Mouse (Mus musculus): ENCODE results near the gene Ebf4.
"Not testable (repeated sequence)": the region's sequence is repeated elsewhere in the genome, so short reads cannot be mapped to it uniquely, and the experiment has no call there.

The Ebf4 gene

GRCm38 (mm10) chr2:130295331-130296133 lies 563 bp downstream of the Ebf4 start:
- DNase-seq: peak; percentile 51

DNA sequence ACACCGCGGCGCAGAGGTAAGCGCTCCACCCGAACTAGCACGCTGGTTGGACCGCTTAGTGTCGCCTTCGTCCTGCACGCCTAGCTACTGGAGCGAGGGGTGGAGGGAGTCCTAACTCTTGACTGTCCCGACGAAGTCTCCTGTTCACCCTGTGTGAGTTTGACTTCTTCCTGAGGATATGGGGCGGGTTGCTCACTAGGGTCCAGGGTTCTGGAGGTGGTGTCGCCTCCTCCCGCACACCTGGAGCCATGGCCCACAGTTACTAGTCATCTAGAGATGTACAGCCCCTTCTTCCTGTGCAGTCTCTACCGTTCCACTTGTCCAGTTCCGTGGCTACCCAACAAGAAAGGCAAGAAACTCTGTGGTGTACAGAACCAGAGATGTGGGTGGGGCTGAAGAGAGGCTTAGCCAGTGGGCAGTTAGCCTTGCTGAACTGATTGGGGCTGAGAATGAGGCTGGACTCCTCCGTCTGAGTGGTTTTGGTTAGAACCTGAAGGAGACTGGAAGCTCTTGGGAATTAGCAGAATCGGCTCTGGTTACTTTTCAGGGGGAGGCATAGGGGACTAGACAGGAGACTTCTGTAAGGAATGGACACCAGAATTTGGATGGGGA lies 1.3 kb downstream of the Ebf4 start:
- DNase-seq: no peak

GRCm38 (mm10) chr2:130297580-130297979 lies 2.6 kb downstream of the Ebf4 start:
- DNase-seq: no peak

GRCm38 (mm10) chr2:130303014-130303413 lies 8.0 kb downstream of the Ebf4 start:
- no peak for DNase-seq

GRCm38 (mm10) chr2:130327057-130327456 lies 32.1 kb downstream of the Ebf4 start:
- no peak for DNase-seq

DNA sequence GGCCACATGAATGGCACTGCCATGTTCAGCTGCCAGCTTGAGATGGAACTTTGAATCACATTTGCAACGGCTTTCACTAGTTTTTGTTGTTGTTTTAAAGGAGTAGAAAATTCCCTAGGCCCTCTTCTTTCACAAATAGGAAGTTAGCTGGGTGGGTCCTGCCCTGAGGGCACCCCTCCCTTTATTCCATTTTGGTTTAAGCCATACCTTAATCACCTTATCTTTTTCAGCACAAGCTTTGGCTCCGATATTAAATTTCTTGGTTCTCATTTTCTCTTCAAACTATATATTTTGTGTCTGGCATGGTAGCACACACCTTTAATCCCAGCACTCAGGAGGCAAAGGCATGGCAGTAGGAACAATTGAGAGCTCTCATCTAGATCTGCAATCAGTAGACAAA lies 34.5 kb downstream of the Ebf4 start:
- no peak for DNase-seq

DNA sequence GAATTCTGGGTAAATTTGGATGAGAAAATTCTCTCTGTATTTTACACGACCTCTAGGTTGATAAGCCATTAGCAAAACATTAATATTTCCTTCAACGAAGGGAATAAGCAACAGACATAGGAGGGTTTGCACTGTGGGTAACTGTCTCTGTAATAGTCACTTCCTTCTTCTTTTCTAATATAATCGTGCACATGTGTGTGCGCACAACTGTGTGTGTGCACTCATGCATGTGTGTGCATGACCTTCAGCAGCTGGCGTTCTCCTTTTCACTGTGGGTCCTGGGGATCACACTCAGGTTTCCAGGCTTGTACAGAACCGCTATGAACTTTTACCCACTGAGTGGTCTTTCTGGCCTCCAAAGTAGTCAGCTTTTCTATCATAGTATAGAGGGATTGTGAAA lies 40.1 kb downstream of the Ebf4 start:
- DNase-seq: no peak

DNA sequence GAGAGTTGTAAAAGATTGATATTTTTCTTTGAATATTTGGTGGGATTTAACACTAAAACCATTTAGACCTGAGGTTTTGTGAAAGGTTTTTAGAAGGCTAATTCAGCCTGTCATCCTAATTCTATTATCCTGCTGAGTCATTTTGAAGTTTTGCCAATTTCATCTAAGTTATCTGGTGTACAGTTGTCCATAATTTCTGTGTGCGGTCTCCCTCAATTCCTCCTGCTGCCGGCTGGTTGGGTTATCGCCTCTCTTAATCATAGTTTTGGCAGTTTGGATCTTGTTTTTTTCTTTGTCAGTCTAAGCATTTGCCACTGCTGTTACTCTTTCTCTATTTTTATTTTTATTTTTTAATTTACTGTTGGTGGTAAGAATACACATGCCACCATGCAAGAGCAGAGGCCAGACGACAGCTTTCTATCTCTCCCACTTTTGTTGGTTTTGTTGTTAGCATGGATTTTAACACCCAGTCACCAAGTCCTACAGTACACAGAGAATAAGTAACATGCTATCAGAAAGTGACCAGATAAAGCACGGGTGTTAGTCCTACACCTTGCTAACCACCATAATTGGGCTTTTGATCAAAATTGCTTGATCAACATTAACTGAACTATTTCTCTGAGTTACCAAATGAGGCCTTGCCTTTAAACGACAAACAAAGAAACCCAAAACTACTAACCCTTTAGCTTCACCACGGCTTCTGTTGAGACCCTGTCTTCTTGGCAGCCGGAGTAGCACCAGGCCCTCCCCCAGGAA lies 45.7 kb downstream of the Ebf4 start:
- no peak for DNase-seq

DNA sequence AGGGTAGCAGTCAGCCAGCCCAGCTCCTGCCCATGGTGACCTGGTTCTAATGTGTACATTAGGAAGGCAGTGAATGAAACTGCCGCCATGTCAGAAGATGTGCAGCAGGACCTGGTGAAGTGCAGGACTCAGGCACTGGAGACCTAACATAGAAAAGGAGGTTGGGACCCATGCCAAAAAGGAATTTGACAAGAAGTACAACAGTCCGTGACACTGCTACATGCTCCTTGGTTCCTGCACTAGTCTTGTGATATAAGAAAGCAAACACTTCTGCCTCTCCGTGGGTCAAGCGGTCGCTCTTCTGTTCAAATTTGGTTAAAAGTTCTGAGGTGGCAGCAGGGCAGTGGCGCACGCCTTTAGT lies 46.2 kb downstream of the Ebf4 start:
- no peak for DNase-seq

DNA sequence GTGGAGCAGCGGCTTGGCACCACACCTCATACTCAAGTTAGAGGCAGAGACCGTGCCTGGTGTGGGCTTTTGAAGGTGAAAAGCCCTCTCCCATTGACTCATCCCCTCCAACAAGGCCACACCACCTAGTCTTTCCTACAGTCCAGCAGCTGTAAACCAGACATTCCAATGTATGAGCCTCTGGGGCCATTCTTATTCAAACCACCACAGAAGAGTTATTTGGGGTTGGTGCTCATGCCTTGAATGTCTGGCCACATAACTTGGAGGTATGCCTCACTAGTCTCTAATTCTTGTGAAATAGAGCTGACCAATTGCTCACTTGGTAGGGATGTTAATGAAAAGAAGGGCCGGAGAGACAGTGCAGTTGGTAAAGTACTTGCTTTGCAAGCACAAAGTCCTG lies 55.4 kb downstream of the Ebf4 start:
- no peak for DNase-seq

DNA sequence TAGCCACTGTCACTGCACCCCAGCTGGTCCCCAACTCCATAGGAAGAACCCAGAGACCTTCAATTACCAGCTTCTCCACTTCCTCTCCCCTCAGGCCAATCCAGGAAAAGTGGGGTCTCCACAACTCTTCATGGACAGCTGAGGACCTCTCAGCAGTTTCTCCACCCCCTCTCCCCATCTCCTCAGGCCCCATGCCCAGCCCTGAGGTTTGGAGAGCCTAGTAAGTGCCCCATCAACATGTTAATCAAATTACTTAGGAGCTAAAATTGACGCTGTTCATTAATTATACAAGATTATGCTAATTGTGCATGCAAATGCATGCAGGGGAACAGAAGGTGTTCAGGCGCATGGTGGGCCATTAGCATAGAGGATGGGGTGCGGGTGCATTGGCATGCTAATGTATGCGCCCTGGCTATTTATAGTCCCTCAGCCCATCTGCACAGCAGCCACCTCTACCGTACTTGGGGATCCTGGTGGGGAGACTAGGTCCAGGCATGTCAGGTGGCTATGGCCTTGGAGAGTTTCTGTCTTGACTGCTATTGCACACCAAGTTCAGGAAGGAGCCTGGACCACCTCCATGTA lies 56.9 kb downstream of the Ebf4 start:
- DNase-seq: no peak

DNA sequence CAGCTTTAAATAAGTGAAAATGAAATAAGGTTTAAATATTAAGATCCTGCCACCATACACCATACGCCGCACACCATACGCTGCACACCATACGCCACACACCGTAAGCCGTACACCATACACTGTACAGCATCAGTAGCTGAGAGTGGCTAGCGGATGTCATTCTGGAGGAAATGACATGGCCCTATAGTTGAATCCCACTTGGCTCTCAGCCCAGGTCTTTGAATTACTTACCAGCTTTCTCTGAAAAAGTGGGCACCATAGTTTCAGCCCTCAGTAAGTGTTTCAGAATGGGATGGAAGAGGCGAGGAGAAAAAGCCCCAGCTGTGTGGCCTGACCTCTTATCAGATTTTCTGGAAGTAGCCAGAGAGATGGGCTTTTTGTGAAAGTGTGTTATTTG lies 58.4 kb downstream of the Ebf4 start:
- DNase-seq: no peak

DNA sequence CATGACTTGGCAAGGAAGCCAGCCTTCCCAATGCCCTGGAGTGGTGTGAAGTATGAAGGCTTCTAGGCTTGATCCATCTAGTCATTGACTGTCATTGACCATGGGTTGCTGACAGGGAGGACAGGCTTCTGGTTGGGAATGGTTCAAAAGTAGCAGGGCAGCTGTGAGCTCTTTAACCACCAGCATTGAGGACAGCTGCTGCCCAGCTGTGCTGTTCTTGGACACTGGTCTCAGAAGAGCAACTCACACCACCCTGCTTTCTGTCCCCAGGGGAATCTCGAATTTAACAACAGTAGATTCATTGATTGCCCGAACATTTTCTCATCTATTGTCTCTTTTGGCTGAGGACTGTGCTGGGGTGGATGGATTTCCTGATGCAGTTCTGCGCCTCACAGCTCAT lies 58.9 kb downstream of the Ebf4 start:
- no peak for DNase-seq

DNA sequence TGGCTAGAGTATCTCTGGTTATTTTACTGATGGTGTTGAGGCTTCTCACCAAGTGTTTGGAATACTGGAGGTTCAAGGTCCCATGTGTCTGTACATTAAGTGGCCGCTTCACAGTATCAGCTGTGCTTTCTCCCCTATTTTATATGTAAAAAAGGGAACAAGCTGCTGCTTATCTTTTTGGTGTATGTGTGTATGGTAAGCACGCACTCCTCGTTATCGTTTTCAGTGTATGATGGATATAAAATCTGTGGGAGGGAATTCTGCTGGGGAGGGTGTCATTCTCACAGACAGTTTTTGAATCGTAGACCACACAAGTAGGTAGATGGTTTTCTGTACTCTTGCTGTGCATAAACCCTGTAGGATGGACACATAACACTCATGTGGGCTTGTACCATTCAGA lies 62.6 kb downstream of the Ebf4 start:
- DNase-seq: no peak

- no peak for DNase-seq
Measured at GRCm38 (mm10) chr2:130358852-130359251, 63.9 kb downstream of the Ebf4 start.

DNA sequence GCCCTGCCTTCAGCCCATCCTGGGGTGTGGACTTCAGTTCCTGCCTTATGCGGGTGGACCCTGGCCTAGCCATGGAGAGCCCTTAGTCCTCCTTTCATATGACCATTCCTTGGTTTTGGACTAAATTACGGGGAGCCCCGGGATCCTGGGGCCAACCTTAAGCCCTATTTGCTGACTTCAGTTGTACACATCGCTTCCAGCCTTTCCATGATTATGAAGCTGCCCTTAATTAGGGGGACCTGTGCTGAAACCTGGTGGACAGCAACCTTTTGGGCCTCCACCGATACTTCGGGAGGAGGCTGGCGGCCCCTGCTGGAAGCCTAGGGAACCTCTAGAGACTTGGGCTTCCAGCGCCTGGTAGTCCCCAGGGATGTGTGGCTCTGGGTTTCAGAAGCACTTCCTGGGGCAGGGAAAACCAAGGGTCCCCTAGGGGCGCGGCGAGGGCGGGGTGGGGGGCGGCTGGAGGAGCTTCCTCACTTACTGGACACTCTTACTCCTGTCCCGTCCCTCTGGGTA lies 67.6 kb downstream of the Ebf4 start:
- peak; percentile 38 for DNase-seq

- peak; percentile 58 for DNase-seq
Measured at GRCm38 (mm10) chr2:130365211-130366094, 70.5 kb downstream of the Ebf4 start.

GRCm38 (mm10) chr2:130367386-130367785 lies 72.4 kb downstream of the Ebf4 start:
- DNase-seq: no peak

DNA sequence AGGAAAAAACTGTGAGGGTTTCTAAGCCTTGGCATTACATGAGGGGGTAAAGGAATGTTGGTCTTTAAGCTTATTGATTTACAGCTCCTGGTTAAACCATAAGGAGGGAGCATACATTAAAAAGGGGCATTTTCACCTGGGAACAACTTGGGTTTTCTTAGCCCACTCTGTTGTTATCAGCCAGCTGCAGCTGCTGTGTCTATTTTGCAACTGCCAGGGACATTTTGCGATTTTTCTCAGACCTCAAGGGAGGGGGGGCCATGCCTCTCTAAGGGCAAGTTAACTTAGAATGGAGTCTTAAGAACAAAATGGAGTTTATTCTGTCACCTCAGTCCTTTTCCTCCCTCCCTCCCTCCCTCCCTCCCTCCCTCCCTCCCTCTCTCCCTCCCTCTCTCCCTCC lies 78.1 kb downstream of the Ebf4 start:
- not testable (repeated sequence) for DNase-seq

GRCm38 (mm10) chr2:130374951-130375350 lies 80.0 kb downstream of the Ebf4 start:
- DNase-seq: no peak

DNA sequence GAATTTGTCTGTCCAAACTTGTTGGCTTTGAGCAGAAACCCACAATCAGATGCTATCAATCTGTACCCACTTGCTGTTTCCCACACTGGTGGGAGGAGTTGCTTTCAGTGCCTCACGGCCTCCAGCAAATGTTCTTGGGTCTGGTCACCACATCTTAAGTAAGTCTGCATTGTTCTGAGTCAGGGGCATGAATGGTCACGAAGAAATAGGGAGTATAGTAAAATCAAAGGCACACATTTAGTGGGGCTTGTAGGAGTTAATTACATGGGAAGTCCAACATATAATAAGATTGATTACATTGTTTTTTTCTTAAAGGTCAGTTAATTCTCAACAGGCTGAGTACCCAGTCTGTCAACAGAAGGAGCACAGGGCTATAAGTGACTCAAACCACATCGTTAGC lies 88.2 kb downstream of the Ebf4 start:
- no peak for DNase-seq

DNA sequence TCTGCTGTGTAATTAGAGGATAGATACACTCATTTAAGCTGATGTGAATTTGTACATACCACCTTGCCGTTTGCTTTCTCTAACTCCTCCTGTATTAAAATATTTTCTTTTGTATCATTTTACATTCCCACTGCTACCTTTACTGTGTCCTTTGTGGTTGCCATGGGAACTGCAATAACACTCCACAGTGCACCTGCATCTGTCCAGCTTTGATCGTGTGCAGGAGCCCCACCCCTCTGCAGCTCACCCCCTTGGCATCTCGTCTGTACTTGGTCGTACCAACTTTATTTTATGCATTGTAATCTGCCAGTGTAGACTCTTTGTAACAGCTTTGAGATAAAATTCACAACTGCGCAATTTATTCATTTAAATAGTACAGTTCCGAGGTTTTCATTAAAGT lies 88.9 kb downstream of the Ebf4 start:
- peak; percentile 61 for DNase-seq

All from thymus, postnatal 14 days (tissue).